Mouse (Mus musculus): ENCODE measurements at regions not wholly inside any gene's neighbourhood (a gene's known extent, or its start where the extent isn't known, plus 50 kb on each side); places are given as distances from the start of the nearest gene placed in this dataset.

DNA sequence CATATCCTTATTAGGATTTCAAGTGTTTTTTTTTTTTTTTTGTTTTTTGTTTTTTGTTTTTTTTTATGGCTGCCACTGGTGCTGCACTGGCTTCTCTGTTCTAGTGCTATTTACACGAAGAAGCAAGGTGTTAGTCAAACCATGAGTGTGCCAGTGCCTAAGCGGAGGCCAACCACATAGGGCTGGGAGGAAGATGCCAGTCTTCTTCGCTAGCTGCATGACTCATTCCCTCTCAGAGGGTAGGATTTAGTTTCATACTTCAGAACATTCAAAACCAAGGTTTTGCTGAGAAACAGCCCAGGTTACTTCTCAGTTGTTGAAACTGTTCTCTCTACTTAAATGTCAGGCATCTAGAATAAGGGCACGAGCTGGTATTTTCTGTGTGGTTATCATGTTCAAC, 72.6 kb downstream of the Icos start:
- no peaks in the 10 kb centered on the region for H3K36me3 ChIP-seq
- H3K27me3 ChIP-seq: no peaks in the 10 kb centered on the region
- 91% methylated on average over 4 of the region's 4 CpGs for WGBS
- peaks cover 4% of the 10 kb centered on the region; the same call in 1 of the 2 replicates for H3K4me1 ChIP-seq (replicated peaks)
- no peak overlapping the region for H3K4me2 ChIP-seq
- ATAC-seq (ENCODE audit: low FRiP score, low read depth): no peak
- no peak overlapping the region for H3K4me3 ChIP-seq
- H3K9me3 ChIP-seq: no peaks in the 10 kb centered on the region
- H3K27ac ChIP-seq (replicated peaks): no peak overlapping the region
- H3K9ac ChIP-seq: no peak overlapping the region

DNA sequence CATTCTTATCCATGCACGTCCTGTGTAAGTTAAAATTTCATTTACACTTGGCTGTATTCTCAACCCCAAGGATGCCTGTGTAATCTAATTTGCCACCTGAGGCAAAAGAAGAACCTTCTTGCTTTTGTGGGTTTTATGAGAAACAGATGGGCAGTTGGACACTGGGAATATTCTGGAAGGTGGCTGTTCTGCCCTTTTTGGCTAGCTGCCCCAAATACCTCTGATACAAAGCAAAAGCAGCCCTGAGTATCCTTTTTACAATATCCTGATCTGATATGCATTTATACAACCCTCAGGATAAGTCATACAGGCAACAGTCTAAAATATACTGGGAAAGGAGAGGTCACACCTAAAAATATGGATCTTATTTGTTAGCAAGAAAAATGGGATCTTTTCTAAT, 75.9 kb downstream of the Icos start:
- H3K9ac ChIP-seq: no peak overlapping the region
- H3K4me3 ChIP-seq: no peak overlapping the region
- H3K27me3 ChIP-seq: no peaks in the 10 kb centered on the region
- ATAC-seq (ENCODE audit: low FRiP score, low read depth): no peak
- H3K4me1 ChIP-seq (replicated peaks): peaks cover 4% of the 10 kb centered on the region; the same call in 1 of the 2 replicates
- WGBS: 29% methylated on average over 1 of the region's 1 CpGs
- H3K36me3 ChIP-seq: no peaks in the 10 kb centered on the region
- H3K27ac ChIP-seq (replicated peaks): no peak overlapping the region
- no peaks in the 10 kb centered on the region for H3K9me3 ChIP-seq
- no peak overlapping the region for H3K4me2 ChIP-seq

DNA sequence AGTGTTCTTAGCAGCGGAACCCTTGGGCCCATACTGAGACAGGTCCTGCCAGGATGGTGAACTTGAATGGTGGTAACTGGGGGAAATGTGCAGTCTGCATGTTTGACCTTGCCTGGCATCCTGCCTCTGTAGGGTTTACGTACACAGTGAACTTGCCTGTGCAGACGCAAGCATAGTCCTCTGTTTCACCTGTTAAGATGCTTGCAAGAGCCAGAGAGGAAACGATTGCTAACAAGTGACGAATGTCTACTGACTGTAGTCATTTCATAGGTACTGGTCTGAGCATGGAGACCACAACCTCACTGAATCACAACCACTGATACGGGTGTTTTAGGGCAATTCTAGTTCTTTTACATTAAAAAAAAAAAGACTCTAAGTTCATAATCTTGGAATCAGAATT, 76.7 kb downstream of the Icos start:
- no peak for ATAC-seq (ENCODE audit: low FRiP score, low read depth)
- Histone ChIP-seq H3K4me2 (no peak overlapping the region), H3K9ac (no peak overlapping the region), H3K36me3 (no peaks in the 10 kb centered on the region), H3K27me3 (no peaks in the 10 kb centered on the region), H3K4me1 (replicated peaks) (peaks cover 4% of the 10 kb centered on the region; the same call in 1 of the 2 replicates), H3K27ac (replicated peaks) (no peak overlapping the region), H3K4me3 (no peak overlapping the region), H3K9me3 (no peaks in the 10 kb centered on the region)
- WGBS: 88% methylated on average over 6 of the region's 6 CpGs

DNA sequence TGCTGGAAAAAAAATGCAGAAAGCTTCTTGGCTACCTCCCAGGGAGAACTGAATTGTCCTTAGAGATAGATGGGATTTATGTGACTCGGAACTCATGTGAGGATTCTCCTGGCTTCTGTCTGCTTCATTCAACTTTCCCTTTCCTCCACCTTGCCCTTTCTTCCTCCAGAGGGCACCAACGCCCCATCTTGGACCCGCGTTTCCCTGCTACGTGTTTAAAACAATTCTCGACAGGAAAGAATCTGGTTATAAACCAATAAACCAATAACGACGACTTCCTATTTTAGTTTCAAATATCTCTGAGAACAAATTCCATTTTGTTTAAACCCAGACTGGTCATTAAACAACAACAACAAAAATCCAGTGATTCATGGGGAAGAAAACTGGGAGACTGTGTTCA, 77.4 kb downstream of the Icos start:
- 9% methylated on average over 8 of the region's 8 CpGs for WGBS
- Histone ChIP-seq H3K4me2 (peak overlapping the region; percentile 34), H3K27me3 (no peaks in the 10 kb centered on the region), H3K36me3 (no peaks in the 10 kb centered on the region), H3K27ac (replicated peaks) (no peak overlapping the region), H3K9ac (0 out of 2 replicates have a peak overlapping the region, but pooled peaks have one; percentile 3), H3K4me1 (replicated peaks) (peaks cover 4% of the 10 kb centered on the region; the same call in 1 of the 2 replicates), H3K4me3 (no peak overlapping the region), H3K9me3 (no peaks in the 10 kb centered on the region)
- ATAC-seq (ENCODE audit: low FRiP score, low read depth): no peak

DNA sequence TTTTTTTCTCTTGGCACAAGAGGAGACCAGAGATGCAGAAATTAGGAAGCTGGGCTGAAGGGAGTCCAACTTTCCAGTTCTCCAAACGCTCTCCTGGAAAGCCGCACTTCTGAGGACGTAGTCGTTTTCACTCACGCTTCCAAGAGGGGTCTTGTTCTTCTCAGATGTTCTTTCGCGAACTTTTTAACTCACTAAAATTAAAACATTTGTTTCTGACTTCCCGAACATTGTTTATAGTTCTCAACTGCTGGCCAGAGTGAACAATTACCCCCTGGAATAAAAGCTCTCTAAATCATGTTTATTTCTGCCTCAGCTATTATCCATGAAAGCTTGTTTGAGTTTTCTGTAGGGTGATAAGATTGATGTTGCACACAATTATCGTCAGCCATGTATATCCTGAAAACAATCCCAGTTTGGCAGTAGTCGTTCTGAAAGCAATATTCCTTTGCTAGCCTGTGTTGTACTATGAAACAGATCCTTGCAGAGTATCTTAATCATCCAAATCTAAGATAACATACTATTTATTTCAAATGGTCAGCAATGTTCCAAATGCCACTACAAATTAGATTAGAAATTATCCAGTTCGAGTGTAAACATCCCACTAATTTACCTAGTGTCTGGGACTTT, 82.3 kb downstream of the Icos start:
- Histone ChIP-seq H3K9me3 (no peaks in the 10 kb centered on the region), H3K27me3 (no peaks in the 10 kb centered on the region), H3K4me1 (replicated peaks) (peaks cover under 1% of the 10 kb centered on the region; the same call in 1 of the 2 replicates), H3K4me3 (no peak overlapping the region), H3K36me3 (no peaks in the 10 kb centered on the region), H3K4me2 (no peak overlapping the region), H3K9ac (no peak overlapping the region), H3K27ac (replicated peaks) (no peak overlapping the region)
- no peak for ATAC-seq (ENCODE audit: low FRiP score, low read depth)
- 56% methylated on average over 11 of the region's 11 CpGs for WGBS

DNA sequence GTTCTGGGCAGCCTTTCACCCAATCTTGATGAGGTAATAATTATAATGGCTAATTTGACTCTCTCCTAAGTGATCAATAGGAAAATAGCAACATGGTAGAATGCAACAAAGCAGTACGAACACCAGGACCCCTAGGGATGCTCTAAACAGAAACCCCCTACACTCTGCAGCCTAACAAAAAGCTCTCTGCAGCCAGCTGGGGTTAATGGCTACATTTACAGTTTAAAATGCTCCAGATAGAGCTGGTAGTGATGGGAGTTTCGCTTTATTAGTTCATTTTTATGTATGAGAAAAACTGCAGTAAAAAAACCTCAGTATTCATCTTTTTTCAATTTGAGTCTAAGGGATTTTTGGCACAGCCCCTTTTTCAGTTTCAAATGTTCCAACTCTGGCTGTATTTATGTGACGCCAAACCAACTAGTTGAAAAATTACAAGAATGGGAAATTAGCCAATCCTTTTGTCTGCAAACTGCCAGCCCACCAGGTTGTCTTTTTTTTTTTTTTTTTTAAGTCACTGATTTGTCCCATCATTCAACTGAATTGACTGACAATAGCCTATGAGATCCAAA, 84.2 kb downstream of the Icos start:
- no peak overlapping the region for H3K4me3 ChIP-seq
- 32% methylated on average over 3 of the region's 3 CpGs for WGBS
- no peaks in the 10 kb centered on the region for H3K36me3 ChIP-seq
- no peaks in the 10 kb centered on the region for H3K9me3 ChIP-seq
- no peak for ATAC-seq (ENCODE audit: low FRiP score, low read depth)
- H3K9ac ChIP-seq: no peak overlapping the region
- no peak overlapping the region for H3K27ac ChIP-seq (replicated peaks)
- no peaks in the 10 kb centered on the region; the same call in 1 of the 2 replicates for H3K4me1 ChIP-seq (replicated peaks)
- H3K4me2 ChIP-seq: no peak overlapping the region
- H3K27me3 ChIP-seq: no peaks in the 10 kb centered on the region

DNA sequence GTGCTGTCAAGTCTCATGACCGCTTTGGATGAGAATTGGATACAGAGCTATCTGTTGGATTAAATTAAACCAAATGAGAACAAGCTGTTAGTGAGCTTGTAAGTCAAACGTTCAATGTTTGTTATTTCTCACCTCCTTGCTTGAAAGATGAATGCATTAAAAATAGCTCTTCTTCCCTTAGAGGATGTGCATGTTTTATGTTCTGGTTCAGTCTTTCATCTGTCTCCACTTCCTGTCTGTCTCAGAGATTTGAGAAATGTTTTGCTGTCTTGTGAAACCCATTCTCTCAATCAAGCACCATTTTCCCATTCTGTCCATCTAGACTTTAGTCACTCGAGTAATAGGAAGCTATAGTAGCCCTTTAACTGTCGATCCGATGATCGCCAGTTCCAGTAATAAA, 90.4 kb downstream of the Icos start:
- H3K27ac ChIP-seq (replicated peaks): no peak overlapping the region
- no peaks in the 10 kb centered on the region for H3K4me1 ChIP-seq (replicated peaks)
- 89% methylated on average over 6 of the region's 6 CpGs for WGBS
- H3K4me2 ChIP-seq: no peak overlapping the region
- no peaks in the 10 kb centered on the region for H3K9me3 ChIP-seq
- H3K4me3 ChIP-seq: no peak overlapping the region
- no peak overlapping the region for H3K9ac ChIP-seq
- ATAC-seq (ENCODE audit: low FRiP score, low read depth): no peak
- H3K27me3 ChIP-seq: no peaks in the 10 kb centered on the region
- no peaks in the 10 kb centered on the region for H3K36me3 ChIP-seq

DNA sequence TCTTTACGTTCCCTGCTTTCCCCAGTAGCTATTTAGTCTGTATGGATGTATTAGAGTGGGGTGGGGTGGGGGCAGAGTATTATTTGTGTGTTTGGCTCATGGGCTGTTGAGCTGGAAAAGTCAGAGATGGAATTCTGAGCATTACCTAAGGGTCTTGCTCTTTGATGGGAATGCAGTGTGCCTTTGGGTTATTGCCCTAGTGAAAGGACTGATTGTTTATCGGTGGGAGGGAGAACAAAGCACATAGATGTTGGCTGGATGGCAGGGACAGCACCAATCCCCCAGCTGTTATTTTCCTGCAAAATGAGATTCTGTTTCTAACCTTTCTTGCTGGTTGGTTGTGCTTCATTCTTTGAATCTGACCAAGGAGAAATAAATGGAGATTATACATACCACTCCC, 96.4 kb downstream of the Icos start:
- Histone ChIP-seq H3K4me2 (no peak overlapping the region), H3K9ac (no peak overlapping the region), H3K27ac (replicated peaks) (no peak overlapping the region), H3K36me3 (no peaks in the 10 kb centered on the region), H3K9me3 (no peaks in the 10 kb centered on the region), H3K4me3 (no peak overlapping the region), H3K27me3 (no peaks in the 10 kb centered on the region), H3K4me1 (replicated peaks) (no peaks in the 10 kb centered on the region)
- whole genome bisulfite sequencing: 66% methylated on average over 2 of the region's 2 CpGs
- ATAC-seq (ENCODE audit: low FRiP score, low read depth): no peak

DNA sequence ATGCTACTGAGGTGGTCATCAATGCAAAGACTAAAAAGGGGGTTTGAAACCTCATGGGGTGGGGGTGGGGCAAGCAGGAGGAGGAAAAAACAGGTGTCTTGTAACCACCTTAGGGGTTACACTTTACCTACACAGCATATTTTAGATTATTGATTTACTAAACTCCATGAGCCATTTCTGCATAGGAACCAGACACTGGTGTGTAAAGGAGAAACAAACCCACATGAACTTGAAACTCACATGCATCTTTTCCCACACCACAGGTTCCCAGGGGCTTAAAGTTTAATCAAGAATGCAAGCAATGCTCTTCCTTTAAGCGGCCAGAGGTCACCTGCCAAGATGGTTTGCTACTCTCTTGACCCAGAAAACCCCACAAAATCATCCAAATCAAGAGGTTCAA, 97.6 kb downstream of the Icos start:
- no peak for ATAC-seq (ENCODE audit: low FRiP score, low read depth)
- Histone ChIP-seq H3K4me1 (replicated peaks) (no peaks in the 10 kb centered on the region), H3K9me3 (no peaks in the 10 kb centered on the region), H3K36me3 (no peaks in the 10 kb centered on the region), H3K4me2 (no peak overlapping the region), H3K27me3 (no peaks in the 10 kb centered on the region), H3K27ac (replicated peaks) (no peak overlapping the region), H3K9ac (no peak overlapping the region), H3K4me3 (no peak overlapping the region)
- 81% methylated on average over 1 of the region's 1 CpGs for WGBS

DNA sequence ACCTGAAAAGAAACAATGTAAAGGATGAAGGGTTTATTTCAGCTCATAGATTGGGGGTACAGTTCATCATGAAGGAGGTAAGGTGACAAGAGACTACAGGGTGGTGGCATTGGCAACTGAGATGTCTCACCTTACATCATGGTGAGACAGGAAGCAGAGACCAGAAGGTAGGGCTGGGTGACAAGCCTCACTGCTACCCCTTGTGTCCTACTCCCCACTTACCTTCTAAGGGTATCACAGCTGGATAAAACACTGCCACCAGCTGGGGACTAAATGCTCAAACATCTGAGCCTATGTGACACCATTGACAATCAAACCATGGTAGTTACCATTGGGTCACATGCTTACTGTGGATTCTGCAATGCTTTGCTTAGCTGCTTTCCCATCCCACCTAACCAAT, 107.0 kb downstream of the Icos start:
- no peaks in the 10 kb centered on the region for H3K4me1 ChIP-seq (replicated peaks)
- H3K36me3 ChIP-seq: no peaks in the 10 kb centered on the region
- H3K4me3 ChIP-seq: no peak overlapping the region
- no peak overlapping the region for H3K9ac ChIP-seq
- H3K27me3 ChIP-seq: no peaks in the 10 kb centered on the region
- no peaks in the 10 kb centered on the region for H3K9me3 ChIP-seq
- H3K4me2 ChIP-seq: no peak overlapping the region
- H3K27ac ChIP-seq (replicated peaks): no peak overlapping the region
- no peak for ATAC-seq (ENCODE audit: low FRiP score, low read depth)

DNA sequence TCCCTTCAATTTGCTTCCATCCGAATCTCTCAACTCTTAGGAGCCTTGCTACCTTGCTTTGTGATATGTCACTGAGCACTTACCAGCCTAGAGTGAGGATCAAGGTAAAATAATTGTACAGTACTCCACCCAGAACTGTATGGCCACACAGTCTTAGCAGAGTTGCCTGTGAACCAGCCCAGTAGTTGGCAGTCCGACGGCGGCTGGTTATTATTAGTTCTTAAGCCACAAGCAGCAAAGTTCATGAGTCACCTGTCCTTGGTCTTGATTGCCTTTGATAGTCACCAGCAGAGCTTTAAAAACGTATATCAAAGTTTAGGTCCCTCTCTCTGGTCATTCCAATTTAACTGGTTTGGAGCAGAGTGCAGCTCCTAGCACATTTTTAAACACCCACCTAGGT, 109.1 kb downstream of the Icos start:
- H3K9ac ChIP-seq: no peak overlapping the region
- H3K4me2 ChIP-seq: no peak overlapping the region
- 88% methylated on average over 5 of the region's 5 CpGs for WGBS
- H3K27me3 ChIP-seq: no peaks in the 10 kb centered on the region
- no peaks in the 10 kb centered on the region for H3K4me1 ChIP-seq (replicated peaks)
- no peaks in the 10 kb centered on the region for H3K9me3 ChIP-seq
- no peak overlapping the region for H3K4me3 ChIP-seq
- no peaks in the 10 kb centered on the region for H3K36me3 ChIP-seq
- H3K27ac ChIP-seq (replicated peaks): no peak overlapping the region
- no peak for ATAC-seq (ENCODE audit: low FRiP score, low read depth)

DNA sequence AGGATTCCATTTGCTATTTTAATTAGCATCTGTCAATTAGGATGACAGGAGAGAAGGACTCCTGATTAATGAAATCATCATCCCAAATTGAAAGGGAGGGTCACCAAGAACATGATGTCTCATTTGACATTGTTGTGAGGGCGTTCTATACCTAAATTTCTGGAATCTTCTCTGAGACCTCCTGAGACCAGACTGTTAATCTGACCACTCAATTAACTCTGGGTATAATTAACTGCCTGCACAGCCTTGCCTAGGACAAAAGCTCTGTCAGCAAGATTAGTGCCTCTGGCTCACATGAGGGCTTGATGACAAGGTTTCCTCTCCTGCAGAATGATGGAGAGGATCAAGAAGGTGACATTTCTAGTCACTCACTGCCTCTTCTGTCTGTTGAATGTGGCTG, 113.1 kb downstream of the Icos start:
- 40% methylated on average over 1 of the region's 1 CpGs for WGBS
- 0 out of 2 replicates have a peak, but pooled peaks have one; percentile 38 for ATAC-seq (ENCODE audit: low FRiP score, low read depth)
- Histone ChIP-seq H3K4me3 (no peak overlapping the region), H3K9ac (no peak overlapping the region), H3K4me2 (no peak overlapping the region), H3K4me1 (replicated peaks) (no peaks in the 10 kb centered on the region), H3K27me3 (no peaks in the 10 kb centered on the region), H3K9me3 (no peaks in the 10 kb centered on the region), H3K36me3 (no peaks in the 10 kb centered on the region), H3K27ac (replicated peaks) (no peak overlapping the region)

Data from hindbrain, embryonic 15.5 days (tissue).